Mouse (Mus musculus) spleen, adult 2 months (tissue): ENCODE results near the gene Ube2d1.

Experiments used
- CTCF ChIP-seq: fragments of 200-500 bp; IDR thresholded peaks from 2 replicates; pipeline ENCODE4 v1.5.1; 2011; ENCODE audit warnings: mild to moderate bottlenecking, inconsistent platforms; ENCODE audit not compliant: insufficient read depth, insufficient read length, insufficient replicate concordance; ENCODE audit errors: extremely low read depth
- POLR2A ChIP-seq: fragments of 200-500 bp; IDR thresholded peaks from 2 replicates; pipeline ENCODE4 v1.6.1; 2011; ENCODE audit warnings: low read depth, low read length, inconsistent platforms

DNA sequence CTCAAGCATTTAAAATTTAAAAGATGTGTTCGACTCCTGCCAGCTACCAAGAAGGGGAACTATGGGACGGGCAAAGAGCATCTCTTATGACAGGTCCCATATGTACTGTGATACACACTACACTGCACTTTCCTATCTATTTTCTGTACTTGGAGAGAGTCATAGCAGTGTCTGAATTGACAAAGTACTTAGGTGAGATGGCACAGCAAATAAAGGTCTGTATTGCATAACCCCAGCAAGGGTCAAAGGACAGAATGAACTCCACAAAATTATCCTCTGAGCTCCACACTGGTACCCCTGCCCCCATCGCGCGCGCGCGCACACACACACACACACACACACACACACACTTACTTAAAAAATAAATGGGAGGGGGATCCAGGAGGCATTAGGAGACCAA is 51.0 kb downstream of the Ube2d1 start:
- TF ChIP-seq CTCF = no peak
- no peak for TF ChIP-seq POLR2A
